Mouse (Mus musculus) adipocyte (in vitro differentiated cells): ENCODE measurements around the gene Amd1.

Experiments used
- DNase-seq: peaks from one replicate; pipeline ENCODE4 v3.0.0-alpha.2; 2016; ENCODE audit warnings: low spot score

Gene Amd1

DNA sequence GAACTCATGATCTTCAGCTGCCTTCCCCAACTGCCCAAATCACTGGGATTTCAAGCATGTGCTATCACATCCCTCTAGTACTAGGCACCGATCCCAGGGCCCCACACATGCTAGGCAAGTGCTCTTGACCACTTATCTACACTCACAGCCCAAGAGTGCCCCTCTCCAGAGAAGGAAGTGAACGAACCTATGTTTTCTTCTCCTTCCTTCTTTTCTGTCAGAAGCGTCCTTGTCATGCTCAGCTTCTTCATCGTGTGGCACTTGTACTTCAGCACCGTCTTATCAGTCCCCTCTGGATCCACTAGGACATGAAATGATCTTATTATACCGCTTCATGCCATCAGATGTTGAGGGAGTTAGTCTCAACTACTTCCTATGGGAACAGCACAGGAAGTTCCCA is 51.0 kb downstream of the Amd1 start:
- DNase-seq = no peak

DNA sequence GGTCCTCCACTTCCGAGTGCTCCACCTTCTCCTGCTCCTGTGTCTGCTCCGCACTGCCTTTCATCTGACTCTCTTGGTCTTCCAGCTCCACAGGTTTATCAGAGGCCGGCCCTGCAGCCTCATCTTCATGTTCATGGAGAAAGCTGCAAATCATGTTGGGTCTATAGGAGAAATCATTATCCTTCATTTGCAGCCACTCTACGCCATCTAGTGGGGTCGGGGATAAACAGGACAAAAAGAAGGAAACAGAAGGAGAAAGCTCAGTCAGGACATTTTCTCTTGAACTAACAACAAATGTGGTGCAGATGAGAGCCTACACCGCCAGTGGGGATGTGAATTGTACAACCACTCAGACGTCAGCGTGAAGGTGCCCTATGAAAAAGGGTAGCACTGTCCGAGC is 52.4 kb downstream of the Amd1 start:
- DNase-seq = peak; percentile 52

DNA sequence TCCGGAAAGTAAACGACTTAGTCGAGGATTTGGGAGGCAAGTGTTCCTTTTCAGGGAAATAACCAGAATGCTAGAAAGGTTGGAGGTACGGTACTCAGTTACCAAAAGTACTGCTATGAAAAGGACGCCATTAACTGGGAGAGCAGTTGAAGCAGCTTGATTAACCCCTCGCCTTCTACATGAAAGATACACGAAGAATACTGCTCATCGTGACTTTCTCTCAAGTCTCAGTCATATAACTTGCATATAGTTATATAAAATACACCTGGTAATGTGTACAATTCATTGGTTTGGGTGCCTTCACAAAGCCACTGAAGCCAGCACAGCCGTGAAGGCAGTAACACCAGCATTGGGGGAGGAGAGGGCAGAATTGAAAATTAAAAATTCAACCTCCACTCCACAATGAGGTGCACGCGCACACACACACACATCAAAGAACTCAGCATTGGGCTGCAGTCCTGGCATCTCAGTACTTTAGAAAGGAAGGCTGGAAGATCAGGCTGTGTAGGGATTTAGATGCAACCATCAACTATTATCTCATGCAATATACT is 54.7 kb downstream of the Amd1 start:
- DNase-seq = no peak

DNA sequence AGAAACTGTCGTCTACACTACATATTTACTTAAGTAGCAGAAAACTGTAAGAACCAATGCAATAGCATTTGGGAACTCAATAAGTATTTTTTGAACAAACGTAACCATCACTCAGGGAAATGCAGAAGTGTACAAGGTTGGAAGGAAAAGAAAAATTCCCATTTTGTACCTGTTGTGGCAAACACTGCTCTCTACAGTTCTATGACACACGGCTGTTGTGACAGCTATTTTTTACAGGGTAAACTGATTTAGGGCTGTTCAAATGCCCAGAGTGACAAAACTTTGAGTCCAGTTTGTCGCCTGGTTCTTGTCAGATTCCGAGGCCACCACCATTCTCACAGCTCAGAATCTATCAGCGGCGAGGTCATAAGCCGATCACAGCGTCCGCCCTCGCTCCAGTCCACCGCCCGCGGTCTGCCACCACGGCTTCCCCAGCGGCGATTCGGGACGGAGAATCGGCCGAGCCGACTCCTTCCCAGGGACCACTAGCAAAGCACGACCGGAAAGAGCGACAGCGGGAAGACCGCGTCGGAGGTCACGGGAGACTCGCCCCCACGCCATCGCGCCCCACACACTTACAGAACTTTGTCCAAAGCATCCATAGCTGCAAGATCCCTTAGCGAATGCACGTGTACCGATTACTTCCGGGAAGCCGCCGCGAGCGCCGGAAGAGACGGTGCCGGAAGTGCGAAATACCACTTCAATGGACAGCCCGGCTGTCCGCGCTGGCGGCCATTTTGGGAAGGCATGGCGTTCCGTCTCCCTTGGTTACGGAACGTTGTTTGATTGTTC is 55.4 kb downstream of the Amd1 start, which contains the start of gene Rpf2:
Gene Rpf2, minus strand, starts transcription at position 663 of the 792 bp plus-strand sequence.
- peak; percentile 86 for DNase-seq

DNA sequence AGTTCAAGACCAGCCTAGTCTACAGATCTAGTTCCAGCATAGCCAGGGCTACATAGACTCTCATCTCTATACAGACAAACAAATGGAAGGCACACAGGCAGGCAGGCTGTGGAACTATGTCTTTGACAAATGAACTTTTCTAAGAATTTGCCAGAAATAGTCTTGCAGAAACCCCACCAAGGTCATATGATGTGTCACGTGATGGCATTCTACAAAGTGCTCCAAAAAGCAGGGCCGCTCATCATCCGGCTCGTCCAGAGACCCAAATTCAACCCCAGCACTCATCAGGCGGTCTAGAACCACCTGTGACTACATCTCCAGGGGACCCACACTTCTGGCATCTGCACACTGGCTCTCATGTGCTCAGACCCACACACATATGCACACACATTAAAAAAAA is 64.2 kb downstream of the Amd1 start:
- no peak for DNase-seq
